Mouse (Mus musculus): ENCODE results near the gene Islr.
A peak's percentile ranks its signal among the peaks of the same experiment; 100 is the strongest.

Islr gene

GRCm38 (mm10) chr9:58220218-58220903 lies 16.3 kb upstream of the Islr start:
- DNase-seq, result peak; percentile 61

DNA sequence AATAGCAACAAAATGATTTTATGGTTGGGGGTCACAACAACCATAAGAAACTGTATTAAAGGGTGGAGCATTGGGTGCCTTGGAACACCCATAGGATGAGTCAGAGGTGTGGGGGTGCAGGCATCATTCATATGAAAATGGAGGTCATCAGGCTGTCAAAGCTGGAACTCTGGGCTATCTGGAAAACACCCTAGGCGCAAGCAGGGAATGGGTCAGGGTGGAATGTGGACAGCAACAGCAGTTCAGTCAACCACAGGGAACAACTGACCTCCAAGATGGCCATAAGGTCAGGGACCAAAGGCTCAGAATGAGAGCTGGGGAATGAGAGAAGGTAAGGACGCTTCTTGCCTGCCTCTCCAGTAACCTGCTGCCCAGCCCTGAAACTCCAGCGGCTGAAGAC lies 14.4 kb upstream of the Islr start:
- no peak for DNase-seq

GRCm38 (mm10) chr9:58216402-58216801 lies 12.3 kb upstream of the Islr start:
- DNase-seq, result peak; percentile 40

GRCm38 (mm10) chr9:58214519-58215180 lies 10.5 kb upstream of the Islr start:
- no peak for DNase-seq

DNA sequence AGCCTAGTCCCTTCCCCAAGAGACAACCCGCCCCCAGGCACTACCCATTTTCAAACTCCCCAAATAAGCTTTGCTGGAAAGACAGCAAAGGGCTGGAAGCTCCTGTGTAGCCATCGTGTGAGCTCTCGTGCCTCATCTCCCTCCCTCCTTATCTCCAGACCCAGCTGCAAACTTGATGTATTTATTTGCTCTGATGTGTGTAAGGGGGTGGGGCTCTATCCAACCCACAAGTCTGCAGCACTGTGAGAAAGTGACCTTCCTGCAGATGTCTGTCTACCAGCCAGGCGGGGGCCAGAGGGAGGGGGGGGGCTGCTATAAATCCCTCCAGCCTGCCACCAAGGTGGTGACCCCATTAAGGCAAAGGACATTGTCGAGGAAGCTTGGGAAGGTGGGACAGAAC lies 9.8 kb upstream of the Islr start:
- DNase-seq, result peak; percentile 26

DNA sequence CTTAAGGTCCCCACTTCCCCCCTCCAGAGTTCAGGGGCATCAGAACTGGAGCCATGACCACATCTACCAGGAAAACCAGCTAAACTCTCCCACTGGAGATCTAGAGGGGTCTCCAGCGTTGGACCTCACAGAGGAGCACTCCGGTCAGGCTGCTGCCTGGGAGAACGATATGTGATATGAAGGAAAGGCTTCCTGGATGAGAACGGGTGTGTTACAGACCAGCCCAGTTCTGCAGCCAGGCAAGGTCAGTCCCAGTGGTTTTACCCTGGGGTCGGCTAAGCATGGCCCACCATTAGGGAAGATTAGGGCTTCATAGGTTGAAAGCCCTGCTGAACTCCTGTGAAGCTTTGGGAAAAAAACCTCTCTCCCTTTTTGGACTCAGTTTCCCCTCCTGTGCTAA lies 9.3 kb upstream of the Islr start:
- DNase-seq, result no peak

- no peak for DNase-seq
Observed at GRCm38 (mm10) chr9:58210304-58210627, 6.2 kb upstream of the Islr start.

DNA sequence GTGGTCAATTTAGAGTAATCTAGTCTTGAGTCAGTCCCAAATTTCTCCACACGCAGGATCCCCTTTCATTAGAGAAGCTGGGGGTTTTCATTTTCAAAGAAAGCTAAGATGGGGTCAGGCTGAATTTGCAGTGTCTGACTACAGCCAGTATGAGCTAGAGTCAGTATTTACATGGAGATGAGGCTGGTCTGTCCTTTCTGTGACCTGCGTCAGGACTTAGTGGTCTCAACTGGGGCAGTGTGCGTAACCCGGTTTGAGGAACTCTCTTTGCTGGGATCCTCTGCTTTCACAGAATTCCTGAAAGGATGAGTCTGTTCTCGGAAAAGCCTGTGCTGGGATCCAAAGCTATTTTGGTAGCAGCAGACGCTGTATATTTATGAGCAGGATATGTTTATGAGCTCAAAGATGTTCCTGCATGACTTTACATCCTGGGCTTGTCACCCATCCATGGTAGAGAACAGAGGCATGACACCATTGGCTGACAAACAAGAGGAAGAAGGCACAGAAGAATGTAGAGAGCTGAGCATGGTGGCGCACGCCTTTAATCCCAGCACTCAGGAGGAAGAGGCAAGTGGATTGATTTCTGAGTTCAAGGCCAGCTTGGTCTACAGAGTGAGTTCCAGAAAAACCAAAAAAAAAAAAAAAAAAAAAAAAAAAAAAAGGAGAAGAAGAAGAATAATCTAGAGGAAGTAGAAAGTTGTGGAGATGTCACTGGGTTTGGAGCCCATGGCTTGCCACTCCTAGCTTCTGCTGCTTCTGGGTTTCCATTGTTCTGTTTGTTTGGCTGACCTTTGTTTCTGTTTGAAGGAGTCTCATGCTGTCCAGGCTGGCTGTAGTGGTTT lies 5.6 kb upstream of the Islr start:
- DNase-seq, result no peak

DNA sequence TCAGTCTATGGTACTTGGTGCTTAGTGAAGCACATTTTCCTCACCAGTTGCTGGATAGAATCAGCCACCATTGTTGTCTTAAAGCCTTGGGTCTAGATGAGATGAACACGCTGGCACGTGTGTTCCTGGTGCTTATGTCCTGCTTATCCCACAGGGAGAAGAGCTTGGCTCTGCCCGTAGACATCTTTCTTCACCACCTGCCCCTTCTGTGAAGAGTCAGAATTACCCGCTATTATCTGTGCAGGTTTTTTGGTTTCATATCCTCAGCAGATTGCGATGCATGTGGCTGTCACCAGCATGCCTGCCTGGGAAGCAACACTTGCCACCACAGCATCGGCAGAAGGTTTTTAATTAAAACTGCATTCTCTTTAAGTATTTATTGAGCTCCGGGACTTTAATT lies 1.9 kb upstream of the Islr start:
- no peak for DNase-seq

DNA sequence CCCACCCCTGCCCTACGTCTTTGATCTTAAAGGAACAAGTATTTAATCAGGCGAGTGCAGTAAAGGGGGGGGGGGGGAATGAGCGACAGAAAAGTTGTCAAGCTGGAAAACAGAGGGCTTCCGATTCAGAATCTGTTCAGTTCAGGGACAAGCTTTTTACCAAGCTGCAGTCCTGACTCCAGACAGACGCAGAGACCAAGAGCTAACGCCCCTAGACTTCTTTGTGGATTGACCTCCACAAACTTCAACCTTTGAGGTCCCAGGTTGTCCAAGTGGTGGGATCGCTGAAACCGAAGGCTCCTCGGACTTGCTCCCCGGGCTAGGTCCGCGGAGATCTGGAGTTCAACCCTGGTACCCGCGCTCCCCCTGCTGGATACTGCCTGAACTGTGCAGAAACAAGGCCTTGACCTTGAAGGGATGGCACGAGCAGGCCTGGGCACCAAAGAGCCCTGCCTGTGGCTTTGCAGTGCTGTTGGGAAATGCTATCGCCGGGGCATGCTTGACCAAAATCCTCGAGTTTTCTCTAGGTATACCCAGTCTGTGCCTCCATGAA lies 418 bp upstream of the Islr start:
- DNase-seq, result peak; percentile 92

DNA sequence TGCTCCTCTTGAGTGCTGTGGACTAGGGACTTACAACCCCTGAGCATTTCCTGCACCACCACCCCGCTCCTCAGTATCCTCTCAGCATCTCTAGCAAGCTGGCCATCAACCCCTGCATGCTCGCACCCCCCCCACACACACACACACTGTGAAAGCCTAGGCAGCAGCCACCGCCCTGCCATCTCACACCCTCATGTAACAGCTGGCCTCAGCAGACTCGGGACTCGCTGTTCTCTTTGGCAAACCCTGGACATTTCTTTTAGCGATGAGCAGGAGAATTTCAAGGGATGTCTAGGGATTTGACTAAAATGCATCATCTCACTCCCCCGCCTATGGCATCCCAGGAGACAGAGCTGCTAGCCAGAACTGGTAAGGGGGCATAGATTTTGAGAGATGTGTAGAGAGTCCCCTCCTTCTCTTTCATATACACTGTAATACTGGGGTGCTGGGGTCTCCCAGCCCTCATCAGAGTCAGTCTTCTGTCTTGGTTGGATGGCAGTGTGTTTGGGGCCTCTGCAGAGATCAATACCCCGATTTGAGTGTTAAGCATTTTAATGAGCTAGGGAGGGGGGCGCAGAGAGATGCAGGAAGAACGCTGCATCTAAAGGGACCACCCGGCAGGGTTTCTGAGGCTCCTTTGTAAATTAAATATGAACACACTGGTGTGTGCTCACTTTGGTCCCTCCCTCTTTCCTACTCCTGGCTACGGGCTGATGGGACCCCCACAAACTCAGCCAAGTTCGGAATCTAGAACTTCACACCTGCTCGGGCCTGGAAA lies 1.2 kb downstream of the Islr start:
- DNase-seq, result no peak

GRCm38 (mm10) chr9:58201861-58202549 lies 2.1 kb downstream of the Islr start:
- no peak for DNase-seq

DNA sequence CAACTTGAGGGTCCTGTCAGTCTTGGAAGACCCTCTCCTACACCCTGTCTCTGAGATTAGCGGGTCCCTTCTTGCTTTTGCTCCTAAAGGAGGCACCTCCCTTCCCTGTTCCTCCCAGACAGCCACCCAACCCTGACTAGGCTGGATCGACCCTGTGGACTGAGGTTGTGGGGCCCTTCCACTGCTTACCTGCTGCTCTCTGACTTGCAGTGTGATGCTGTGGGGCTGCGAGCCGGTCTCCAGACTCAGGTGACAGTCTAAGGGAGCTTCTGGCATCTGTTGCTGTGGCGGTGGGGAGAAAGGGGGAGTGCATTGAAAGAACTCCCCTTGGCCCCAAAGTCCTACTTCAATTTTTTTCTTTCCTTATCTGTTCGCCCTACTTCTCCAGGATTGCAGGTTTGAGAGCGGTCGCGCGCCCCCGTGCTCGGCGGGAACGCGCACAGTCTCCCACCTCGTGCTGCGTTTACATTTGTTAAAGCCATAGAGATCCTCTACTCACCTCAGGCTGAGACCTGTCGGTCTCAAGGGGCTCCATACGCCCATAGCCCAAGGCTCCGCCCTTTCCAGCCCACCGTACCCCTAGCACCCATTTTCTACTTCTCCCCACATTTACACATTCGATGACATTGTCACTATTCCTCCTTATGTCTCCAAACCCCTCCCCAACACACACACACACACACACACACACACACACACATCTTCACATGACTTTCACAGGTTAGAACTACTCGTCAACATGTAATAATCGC lies 2.8 kb downstream of the Islr start:
- no peak for DNase-seq

- no peak for DNase-seq
Observed at GRCm38 (mm10) chr9:58200270-58201090, 3.6 kb downstream of the Islr start.

- no peak for DNase-seq
Observed at GRCm38 (mm10) chr9:58199381-58200269, 4.5 kb downstream of the Islr start.

GRCm38 (mm10) chr9:58198801-58199371 lies 5.2 kb downstream of the Islr start:
- peak; percentile 45 for DNase-seq

GRCm38 (mm10) chr9:58197781-58198701 lies 6.1 kb downstream of the Islr start:
- peak; percentile 42 for DNase-seq

Data from thymus, postnatal 14 days (tissue).